Mouse (Mus musculus): Measurements from ENCODE around the gene Lancl1. TPM values are rescaled to one million over a fixed set of nuclear protein-coding genes. Genes with fewer than 3 reads are reported as not detected.

Gene Lancl1
- total RNA-seq, 2 experiments from 2014 or later = 36.2 to 38.7 TPM

Other genes starting within 250 kb of the Lancl1 start
- gene Kansl1l, start 221.3 kb downstream of the Lancl1 start, total RNA-seq (2021) = 10 to 100 TPM; 22.2 to 23.2 TPM
- 1,000 to 10,000 TPM; 1,167 to 1,246 TPM for gene Acadl, start 175.6 kb downstream of the Lancl1 start, total RNA-seq (2021)
- 10 to 100 TPM; 30.9 to 39.3 TPM for gene Myl1, start 93.5 kb downstream of the Lancl1 start, total RNA-seq (2021)
- gene Cps1, start 84.2 kb upstream of the Lancl1 start, total RNA-seq (2021) = under 1 TPM in 1 of 2 experiments, not detected in 1; 0.06 TPM

All from heart, postnatal 36 days (tissue).